Mouse (Mus musculus): ENCODE data around the gene Noxred1. TPM values are rescaled to one million over a fixed set of nuclear protein-coding genes. Genes with fewer than 3 reads are reported as not detected.

Gene Noxred1
- polyA plus RNA-seq, 1 experiment from 2014 or later, result 1.5 TPM

- H3K27ac ChIP-seq (replicated peaks), result peak overlapping the region; percentile 96
- H3K4me3 ChIP-seq, result peak overlapping the region; percentile 80
- H3K4me1 ChIP-seq, result peaks cover 20% of the 10 kb centered on the region
- no peaks in the 10 kb centered on the region for H3K27me3 ChIP-seq (replicated peaks; ENCODE audit: low read depth, poor library complexity, severe bottlenecking)
- H3K9me3 ChIP-seq, result no peaks in the 10 kb centered on the region
- H3K36me3 ChIP-seq (replicated peaks), result peaks cover 61% of the 10 kb centered on the region
- under 1% methylated on average over 31 of the region's 31 CpGs for WGBS
- no peak for DNase-seq (ENCODE audit: low spot score)
Observed at GRCm38 (mm10) chr12:87266827-87267603, 28.5 kb upstream of the Noxred1 start.

- no peaks in the 10 kb centered on the region for H3K9me3 ChIP-seq
- peak; percentile 90 for DNase-seq (ENCODE audit: low spot score)
- no peaks in the 10 kb centered on the region for H3K27me3 ChIP-seq (replicated peaks; ENCODE audit: low read depth, poor library complexity, severe bottlenecking)
- peaks cover 20% of the 10 kb centered on the region for H3K4me1 ChIP-seq
- H3K36me3 ChIP-seq (replicated peaks), result peaks cover 61% of the 10 kb centered on the region
- H3K27ac ChIP-seq (replicated peaks), result peak within 1 kb of the TSS; percentile 96
- H3K4me3 ChIP-seq, result peak within 1 kb of the TSS; percentile 80
- under 1% methylated on average over 31 of the region's 31 CpGs for WGBS
Observed at GRCm38 (mm10) chr12:87266108-87266826, 27.7 kb upstream of the Noxred1 start, which contains the start of the genes Vipas39 and Ahsa1. Gene Vipas39 (minus strand): TSS chr12:87266256. Gene Ahsa1 (plus strand): TSS chr12:87266479.

- Histone ChIP-seq H3K9me3 (no peaks in the 10 kb centered on the region), H3K27ac (replicated peaks) (peak overlapping the region; percentile 96), H3K4me1 (peaks cover 20% of the 10 kb centered on the region), H3K27me3 (replicated peaks; ENCODE audit: low read depth, poor library complexity, severe bottlenecking) (no peaks in the 10 kb centered on the region), H3K36me3 (replicated peaks) (peaks cover 61% of the 10 kb centered on the region), H3K4me3 (peak overlapping the region; percentile 80)
- WGBS, result 30% methylated on average over 11 of the region's 11 CpGs
- DNase-seq (ENCODE audit: low spot score), result no peak
Observed at GRCm38 (mm10) chr12:87265444-87265843, 26.9 kb upstream of the Noxred1 start.

GRCm38 (mm10) chr12:87260562-87260961 is 22.0 kb upstream of the Noxred1 start:
- no peak for DNase-seq (ENCODE audit: low spot score)
- Histone ChIP-seq H3K27me3 (replicated peaks; ENCODE audit: low read depth, poor library complexity, severe bottlenecking) (no peaks in the 10 kb centered on the region), H3K27ac (replicated peaks) (no peak overlapping the region), H3K36me3 (replicated peaks) (peaks cover 83% of the 10 kb centered on the region), H3K4me3 (no peak overlapping the region), H3K9me3 (no peaks in the 10 kb centered on the region), H3K4me1 (peaks cover 9% of the 10 kb centered on the region)
- 95% methylated on average over 8 of the region's 8 CpGs for WGBS

- DNase-seq (ENCODE audit: low spot score), result no peak
- WGBS, result 92% methylated on average over 5 of the region's 5 CpGs
- no peak overlapping the region for H3K4me3 ChIP-seq
- no peaks in the 10 kb centered on the region for H3K4me1 ChIP-seq
- H3K27ac ChIP-seq (replicated peaks), result no peak overlapping the region
- no peaks in the 10 kb centered on the region for H3K27me3 ChIP-seq (replicated peaks; ENCODE audit: low read depth, poor library complexity, severe bottlenecking)
- H3K9me3 ChIP-seq, result no peaks in the 10 kb centered on the region
- peaks cover 99% of the 10 kb centered on the region for H3K36me3 ChIP-seq (replicated peaks)
Observed at GRCm38 (mm10) chr12:87256629-87257028, 18.1 kb upstream of the Noxred1 start.

GRCm38 (mm10) chr12:87253878-87254277 is 15.3 kb upstream of the Noxred1 start:
- H3K4me3 ChIP-seq, result no peak overlapping the region
- no peaks in the 10 kb centered on the region for H3K4me1 ChIP-seq
- H3K27me3 ChIP-seq (replicated peaks; ENCODE audit: low read depth, poor library complexity, severe bottlenecking), result no peaks in the 10 kb centered on the region
- H3K9me3 ChIP-seq, result no peaks in the 10 kb centered on the region
- H3K36me3 ChIP-seq (replicated peaks), result peaks cover 99% of the 10 kb centered on the region
- no peak overlapping the region for H3K27ac ChIP-seq (replicated peaks)
- 93% methylated on average over 6 of the region's 6 CpGs for WGBS
- DNase-seq (ENCODE audit: low spot score), result no peak

GRCm38 (mm10) chr12:87250161-87250560 is 11.6 kb upstream of the Noxred1 start:
- WGBS, result 93% methylated on average over 6 of the region's 6 CpGs
- DNase-seq (ENCODE audit: low spot score), result no peak
- Histone ChIP-seq H3K4me3 (no peak overlapping the region), H3K36me3 (replicated peaks) (peaks cover 95% of the 10 kb centered on the region), H3K4me1 (no peaks in the 10 kb centered on the region), H3K27me3 (replicated peaks; ENCODE audit: low read depth, poor library complexity, severe bottlenecking) (no peaks in the 10 kb centered on the region), H3K27ac (replicated peaks) (no peak overlapping the region), H3K9me3 (no peaks in the 10 kb centered on the region)

GRCm38 (mm10) chr12:87236882-87237483 is 1.5 kb downstream of the Noxred1 start:
- no peak for DNase-seq (ENCODE audit: low spot score)
- Histone ChIP-seq H3K27me3 (replicated peaks; ENCODE audit: low read depth, poor library complexity, severe bottlenecking) (no peaks in the 10 kb centered on the region), H3K36me3 (replicated peaks) (peaks cover 41% of the 10 kb centered on the region), H3K27ac (replicated peaks) (no peak overlapping the region), H3K9me3 (no peaks in the 10 kb centered on the region), H3K4me1 (no peaks in the 10 kb centered on the region), H3K4me3 (no peak overlapping the region)
- 92% methylated on average over 5 of the region's 5 CpGs for WGBS

- Histone ChIP-seq H3K27me3 (replicated peaks; ENCODE audit: low read depth, poor library complexity, severe bottlenecking) (no peaks in the 10 kb centered on the region), H3K4me3 (no peak overlapping the region), H3K36me3 (replicated peaks) (0 out of 2 replicates have a peak, but pooled peaks cover 3% of the 10 kb centered on the region), H3K27ac (replicated peaks) (no peak overlapping the region), H3K4me1 (no peaks in the 10 kb centered on the region), H3K9me3 (no peaks in the 10 kb centered on the region)
- no peak for DNase-seq (ENCODE audit: low spot score)
Observed at GRCm38 (mm10) chr12:87230379-87230895, 8.1 kb downstream of the Noxred1 start.

- WGBS, result 89% methylated on average over 2 of the region's 2 CpGs
- DNase-seq (ENCODE audit: low spot score), result no peak
- Histone ChIP-seq H3K36me3 (replicated peaks) (0 out of 2 replicates have a peak, but pooled peaks cover 3% of the 10 kb centered on the region), H3K4me3 (no peak overlapping the region), H3K27me3 (replicated peaks; ENCODE audit: low read depth, poor library complexity, severe bottlenecking) (no peaks in the 10 kb centered on the region), H3K27ac (replicated peaks) (no peak overlapping the region), H3K9me3 (no peaks in the 10 kb centered on the region), H3K4me1 (no peaks in the 10 kb centered on the region)
Observed at GRCm38 (mm10) chr12:87229633-87230032, 8.9 kb downstream of the Noxred1 start.

GRCm38 (mm10) chr12:87226801-87227200 is 11.7 kb downstream of the Noxred1 start:
- H3K4me1 ChIP-seq, result no peaks in the 10 kb centered on the region
- H3K36me3 ChIP-seq (replicated peaks), result 0 out of 2 replicates have a peak, but pooled peaks cover 3% of the 10 kb centered on the region
- no peaks in the 10 kb centered on the region for H3K9me3 ChIP-seq
- WGBS, result 75% methylated on average over 7 of the region's 7 CpGs
- no peak for DNase-seq (ENCODE audit: low spot score)
- H3K4me3 ChIP-seq, result no peak overlapping the region
- H3K27ac ChIP-seq (replicated peaks), result no peak overlapping the region
- no peaks in the 10 kb centered on the region for H3K27me3 ChIP-seq (replicated peaks; ENCODE audit: low read depth, poor library complexity, severe bottlenecking)

GRCm38 (mm10) chr12:87224950-87225349 is 13.6 kb downstream of the Noxred1 start:
- WGBS, result 71% methylated on average over 10 of the region's 10 CpGs

More at GRCm38 (mm10) chr12:87224950-87225349, 13.6 kb downstream of the Noxred1 start:
- Histone ChIP-seq H3K9me3 (no peaks in the 10 kb centered on the region), H3K27ac (replicated peaks) (no peak overlapping the region), H3K4me1 (no peaks in the 10 kb centered on the region), H3K4me3 (no peak overlapping the region), H3K36me3 (replicated peaks) (0 out of 2 replicates have a peak, but pooled peaks cover 3% of the 10 kb centered on the region), H3K27me3 (replicated peaks; ENCODE audit: low read depth, poor library complexity, severe bottlenecking) (no peaks in the 10 kb centered on the region)
- no peak for DNase-seq (ENCODE audit: low spot score)
